Mouse (Mus musculus) liver, embryonic 14.5 days (tissue): ENCODE measurements at regions not wholly inside any gene's neighbourhood (a gene's known extent, or its start where the extent isn't known, plus 50 kb on each side); places are given as distances from the start of the nearest gene placed in this dataset.

Experiments
- ATAC-seq: fragments of 200-750 bp; cut with Nextera tagmentation; 2 replicates; pipeline ENCODE4 v1.8.0; 2017; ENCODE audit warnings: moderate number of reproducible peaks, mild to moderate bottlenecking, moderate library complexity; ENCODE audit not compliant: insufficient read depth
- DNase-seq, 3 experiments: peaks; one replicate each; pipeline ENCODE4 v3.0.0-alpha.2; 2012 to 2013; ENCODE audit warnings: low read depth in 3 of 3, low spot score in 3 of 3
- H3K27ac ChIP-seq: fragments of 300-500 bp; sonication (generic); 2 replicates; pipeline ENCODE4 v1.5.1; 2014; ENCODE audit warnings: moderate library complexity, mild to moderate bottlenecking, control low read depth, inconsistent platforms
- H3K27me3 ChIP-seq: fragments of 300-500 bp; sonication (generic); 2 replicates; pipeline ENCODE4 v1.6.1; 2014; ENCODE audit warnings: mild to moderate bottlenecking, low read length, moderate library complexity; ENCODE audit not compliant: control insufficient read depth, insufficient read depth
- H3K36me3 ChIP-seq: fragments of 300-500 bp; sonication (generic); replicated peaks from 2 replicates; pipeline ENCODE4 v1.6.1; 2014; ENCODE audit warnings: low read depth; ENCODE audit not compliant: control insufficient read depth, insufficient read depth
- H3K4me1 ChIP-seq, 2 experiments: fragments of 200-500 bp in 1 of 2; fragments of 300-500 bp in 1 of 2; sonication (generic) in 1 of 2; replicated peaks; 2 replicates each; pipeline ENCODE4 v1.6.1; 2012 to 2014; ENCODE audit warnings: antibody characterized with exemption in 1 of 2, inconsistent platforms in 1 of 2, low read length in 1 of 2; ENCODE audit not compliant: control insufficient read depth in 2 of 2, insufficient read depth in 2 of 2
- H3K4me2 ChIP-seq: fragments of 300-500 bp; sonication (generic); 2 replicates; pipeline ENCODE4 v1.6.1; 2014; ENCODE audit warnings: low read depth, mild to moderate bottlenecking, control low read depth, moderate library complexity
- H3K4me3 ChIP-seq, 2 experiments: fragments of 200-500 bp in 1 of 2; fragments of 300-500 bp in 1 of 2; sonication (generic) in 1 of 2; 2 replicates each; pipeline ENCODE4 v1.5.1; 2012 to 2014; ENCODE audit warnings: low read depth in 2 of 2, low read length in 2 of 2, mild to moderate bottlenecking in 2 of 2, control low read depth in 1 of 2, inconsistent platforms in 1 of 2, moderate library complexity in 1 of 2; ENCODE audit not compliant: insufficient read depth in 1 of 2
- H3K9ac ChIP-seq: fragments of 300-500 bp; sonication (generic); replicated peaks from 2 replicates; pipeline ENCODE4 v1.6.1; 2014; ENCODE audit warnings: mild to moderate bottlenecking, control low read depth, moderate library complexity
- H3K9me3 ChIP-seq: fragments of 300-500 bp; sonication (generic); 2 replicates; pipeline ENCODE4 v1.6.1; 2016; ENCODE audit warnings: low read length, mixed read lengths; ENCODE audit not compliant: control insufficient read depth
- CTCF ChIP-seq: IDR thresholded peaks from 2 replicates; pipeline ENCODE4 v1.5.1; 2016; ENCODE audit warnings: antibody characterized with exemption, low read depth, control low read depth
- EP300 ChIP-seq: IDR thresholded peaks from 2 replicates; pipeline ENCODE4 v1.6.1; 2016; ENCODE audit warnings: antibody characterized with exemption, low read depth
- WGBS: fragments of 180-500 bp; shearing (Covaris S2); extraction: QIAGEN DNeasy Blood & Tissue Kit; methylation state at CpG from one replicate; pipeline ENCODE4 v1.1.7; 2014; ENCODE audit not compliant: insufficient replicate concordance; 5-methylcytosine and 5-hydroxymethylcytosine counted together

DNA sequence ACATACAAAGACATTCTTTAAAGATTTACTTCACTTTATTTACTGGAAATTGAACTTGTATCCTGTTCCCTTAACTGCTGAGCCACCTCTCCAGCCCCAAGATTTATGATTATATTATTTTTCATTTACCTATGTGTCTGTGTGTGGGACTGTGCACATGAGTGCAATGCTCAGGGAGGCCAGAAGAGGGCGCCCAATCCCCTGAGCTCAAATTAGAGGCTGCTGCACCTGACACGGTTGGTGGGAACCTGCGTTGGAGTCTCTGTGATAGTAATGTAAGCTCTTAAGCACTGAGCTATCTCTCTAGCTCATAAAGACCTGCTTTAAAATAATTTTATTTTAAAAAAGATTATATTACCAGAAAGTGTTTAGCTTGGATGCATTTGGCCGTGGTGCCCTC lies 315.3 kb downstream of the Etnk1 start:
- Histone ChIP-seq H3K4me2 (no peak overlapping the region), H3K27ac (no peak overlapping the region), H3K36me3 (no peaks in the 10 kb centered on the region), H3K9me3 (no peaks in the 10 kb centered on the region), H3K4me1 (peaks cover 0 to 2% of the 10 kb centered on the region in 2 experiments; a peak in 1 of 4 replicates), H3K27me3 (no peaks in the 10 kb centered on the region), H3K9ac (no peak overlapping the region), H3K4me3 (no peak overlapping the region)
- TF ChIP-seq EP300 (no peak), CTCF (peak; percentile 51)
- WGBS, result 69% methylated on average over 4 of the region's 4 CpGs
- ATAC-seq, result no peak
- no peak for DNase-seq

DNA sequence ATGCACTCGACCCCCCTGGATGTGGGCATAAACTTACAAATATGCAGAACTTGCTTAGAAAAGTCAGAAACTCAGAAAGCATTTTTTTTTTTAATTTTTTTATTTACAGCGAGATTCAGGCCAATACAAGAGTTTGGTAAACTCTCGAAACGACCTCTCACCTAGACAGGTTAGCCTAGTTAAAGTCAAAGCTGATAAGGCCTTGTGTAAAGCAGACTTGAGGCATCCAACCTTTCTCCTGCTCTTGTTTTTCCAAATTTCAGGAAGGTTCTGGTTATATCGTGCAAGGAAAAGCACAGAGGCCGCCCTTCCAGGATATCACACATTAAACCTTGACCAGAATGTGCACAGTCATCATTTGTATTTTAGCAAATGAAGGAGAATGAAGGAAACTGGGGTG lies 315.8 kb downstream of the Etnk1 start:
- no peak overlapping the region for H3K4me3 ChIP-seq
- 61% methylated on average over 6 of the region's 6 CpGs for WGBS
- no peak for ATAC-seq

GRCm38 (mm10) chr6:143484941-143485340 lies 317.9 kb downstream of the Etnk1 start:
- H3K27ac ChIP-seq, result no peak overlapping the region
- no peaks in the 10 kb centered on the region for H3K4me1 ChIP-seq
- DNase-seq, result no peak
- ATAC-seq, result no peak
- no peaks in the 10 kb centered on the region for H3K36me3 ChIP-seq
- H3K27me3 ChIP-seq, result no peaks in the 10 kb centered on the region
- no peak overlapping the region for H3K4me2 ChIP-seq
- WGBS, result 77% methylated on average over 6 of the region's 6 CpGs
- H3K4me3 ChIP-seq, result no peak overlapping the region
- TF ChIP-seq CTCF, result no peak
- TF ChIP-seq EP300, result no peak
- H3K9ac ChIP-seq, result no peak overlapping the region
- no peaks in the 10 kb centered on the region; the same call in 1 of the 2 replicates for H3K9me3 ChIP-seq

More for the DNA sequence above, 315.8 kb downstream of the Etnk1 start:
- Histone ChIP-seq H3K9ac (no peak overlapping the region), H3K4me2 (no peak overlapping the region), H3K4me1 (peaks cover 0 to 2% of the 10 kb centered on the region in 2 experiments; a peak in 1 of 4 replicates), H3K27me3 (no peaks in the 10 kb centered on the region), H3K27ac (no peak overlapping the region), H3K36me3 (no peaks in the 10 kb centered on the region), H3K9me3 (no peaks in the 10 kb centered on the region; the same call in 1 of the 2 replicates)
- no peak for TF ChIP-seq CTCF
- no peak for TF ChIP-seq EP300
- DNase-seq, result no peak

DNA sequence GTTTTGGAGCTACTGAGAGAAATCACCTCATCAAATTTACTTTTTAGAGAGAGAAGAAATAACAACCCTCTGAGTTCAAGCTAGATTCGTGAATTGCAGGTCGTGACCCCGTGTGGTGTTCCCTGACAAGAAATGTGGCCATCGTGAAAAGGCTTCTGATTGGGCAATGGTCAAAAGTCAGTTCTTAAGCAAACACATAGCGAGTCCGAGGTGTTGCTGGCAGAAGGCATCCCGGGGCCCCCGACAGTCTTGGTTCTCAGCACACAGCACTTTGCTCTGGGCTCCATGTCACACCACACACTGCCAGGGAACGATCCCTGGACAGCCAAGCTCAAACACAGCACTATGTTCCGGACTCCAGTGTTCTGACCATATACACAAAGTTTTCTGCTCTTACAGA lies 320.0 kb downstream of the Etnk1 start:
- Histone ChIP-seq H3K4me2 (no peak overlapping the region), H3K4me1 (no peaks in the 10 kb centered on the region), H3K36me3 (no peaks in the 10 kb centered on the region), H3K4me3 (no peak overlapping the region), H3K9me3 (no peaks in the 10 kb centered on the region; the same call in 1 of the 2 replicates), H3K27me3 (no peaks in the 10 kb centered on the region), H3K9ac (no peak overlapping the region), H3K27ac (no peak overlapping the region)
- peak in 1 of 3 experiments; percentile 3 for DNase-seq
- 60% methylated on average over 10 of the region's 10 CpGs for WGBS
- ATAC-seq, result no peak
- TF ChIP-seq CTCF (no peak), EP300 (no peak)

DNA sequence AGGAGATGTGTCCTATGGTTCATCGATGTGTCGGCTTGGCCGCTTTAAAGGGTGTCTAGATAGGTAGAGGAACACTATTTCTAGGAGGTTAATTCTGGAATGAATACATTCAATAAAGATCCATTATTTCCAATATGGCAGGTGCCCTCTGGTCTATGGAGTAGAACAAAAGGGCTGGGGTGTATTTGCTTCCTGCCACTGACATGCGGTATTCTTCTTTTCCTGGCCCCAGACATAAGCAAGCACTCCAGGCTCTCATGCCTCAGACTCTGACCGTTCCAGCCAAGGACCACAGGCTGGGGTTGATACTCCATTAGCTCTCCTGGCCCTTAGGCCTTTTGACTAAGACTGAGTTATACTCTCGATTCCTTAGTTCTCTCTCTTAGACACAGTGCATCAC lies 323.0 kb downstream of the Etnk1 start:
- Histone ChIP-seq H3K4me3 (no peak overlapping the region), H3K4me1 (no peaks in the 10 kb centered on the region; a peak in 1 of 4 replicates), H3K9ac (no peak overlapping the region), H3K27me3 (no peaks in the 10 kb centered on the region), H3K36me3 (no peaks in the 10 kb centered on the region), H3K9me3 (no peaks in the 10 kb centered on the region; the same call in 1 of the 2 replicates), H3K27ac (no peak overlapping the region), H3K4me2 (no peak overlapping the region)
- 82% methylated on average over 6 of the region's 6 CpGs for WGBS
- no peak for TF ChIP-seq EP300
- TF ChIP-seq CTCF, result no peak
- no peak for DNase-seq
- ATAC-seq, result no peak
